In the genomic region with DNA sequence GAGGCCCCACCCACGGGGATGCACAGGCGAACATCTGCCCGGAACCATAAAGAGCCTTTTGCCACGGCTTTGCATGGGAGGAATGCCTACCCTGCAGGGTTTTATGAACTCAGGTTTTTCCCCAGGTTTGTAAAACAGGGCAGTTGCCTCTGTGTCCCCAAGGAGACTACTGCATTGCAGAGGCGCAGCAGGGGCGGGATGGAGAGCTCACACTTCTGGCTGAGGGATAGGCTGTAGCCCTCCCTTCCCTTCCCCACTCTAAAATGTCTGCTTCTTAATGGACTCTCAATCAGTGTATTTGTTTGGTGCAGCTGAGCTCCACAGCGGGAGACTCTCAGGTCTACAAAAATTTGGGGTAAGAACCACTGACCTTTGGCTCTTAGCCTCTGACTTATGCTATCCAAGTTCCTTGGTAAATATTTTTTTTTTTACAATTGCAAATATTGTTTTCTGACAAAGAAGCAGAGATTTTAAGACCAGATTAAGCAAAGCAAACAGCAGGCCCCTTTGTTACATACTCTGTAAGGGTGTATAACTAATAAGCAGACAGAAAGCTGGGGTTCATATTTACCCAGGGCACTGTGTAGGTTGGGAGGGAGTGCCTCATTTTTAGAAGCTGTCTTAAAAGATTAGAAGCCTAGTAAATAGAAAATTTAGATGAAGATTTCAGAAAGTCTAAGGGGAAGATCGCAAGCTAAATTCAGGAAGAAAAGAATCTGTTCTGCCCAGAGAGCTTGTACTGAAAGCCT, we compare ENCODE assay signal across 13 mouse cellular contexts.
DNase-seq lines count a peak whose midpoint lies in the region; ATAC-seq and TF ChIP-seq lines count a peak whose summit lies in the region.
"Had no signal": no experiment of that assay in that cellular context is flagged by ENCODE, and none has a peak within 500 bp of the region (broad histone marks: within the 10 kb centered on the region; RNA-seq: fewer than 3 reads in every experiment).

No protein-coding gene starts in this region.

- TF ChIP-seq CTCF in CH12.LX (conservative IDR thresholded peaks at IDR 0.05 in 1 of 2, IDR thresholded peaks at IDR 0.05 in 1 of 2; ENCODE audit: low read depth in 2 of 2, low read length in 2 of 2) = no peak

- DNase-seq in heart, adult 11 months = no peak
- peak; percentile 29 for DNase-seq in CH12.LX (ENCODE audit: extremely low read depth)
- no peak for DNase-seq in forebrain, embryonic 11.5 days (ENCODE audit: low spot score)
- no peak for DNase-seq in limb, embryonic 14.5 days (ENCODE audit: low spot score)
- no peak for DNase-seq in urinary bladder, postnatal 14 days (ENCODE audit: low spot score)
- no peak for DNase-seq in ovary, postnatal 14 days (ENCODE audit: low spot score)
- DNase-seq in heart, adult 18-20 months = no peak
- DNase-seq: adrenal gland, postnatal 10 days; cerebellum, postnatal 14 days; lung, postnatal 4 days had no signal

- peaks cover 13% of the 10 kb centered on the region for H3K4me1 ChIP-seq in heart, embryonic 12.5 days (replicated peaks)
- peaks cover 0 to 55% of the 10 kb centered on the region in 2 experiments; a peak in 3 of 4 replicates for H3K4me1 ChIP-seq in CH12.LX (ENCODE audit: control insufficient read depth in 1 of 2, insufficient read depth in 2 of 2)
- H3K4me1 ChIP-seq in forebrain, embryonic 11.5 days (replicated peaks; ENCODE audit: control insufficient read depth, insufficient read depth, low read length) = peaks cover 27% of the 10 kb centered on the region
- peaks cover 29% of the 10 kb centered on the region for H3K4me1 ChIP-seq in limb, embryonic 14.5 days (ENCODE audit: control insufficient read depth, insufficient read depth, low read length)

- 67% methylated on average over 8 of the region's 8 CpGs for WGBS in heart, embryonic 12.5 days
- 25% methylated on average over 8 of the region's 8 CpGs for WGBS in forebrain, embryonic 11.5 days
- 26% methylated on average over 8 of the region's 8 CpGs for WGBS in limb, embryonic 14.5 days

- TF ChIP-seq RAD21 in CH12.LX (IDR thresholded peaks at IDR 0.05; ENCODE audit: low read depth, low read length) = no peak

- H3K79me2 ChIP-seq in CH12.LX (replicated peaks; ENCODE audit: control insufficient read depth, extremely low read depth, insufficient read depth, poor library complexity, severe bottlenecking) = no peaks in the 10 kb centered on the region

- no peak overlapping the region for H3K4me3 ChIP-seq in heart, embryonic 12.5 days
- H3K4me3 ChIP-seq in CH12.LX (replicated peaks in 1 of 3; ENCODE audit: low read depth in 2 of 3, low read length in 2 of 3, poor library complexity in 1 of 3) = no peak overlapping the region
- H3K4me3 ChIP-seq in forebrain, embryonic 11.5 days (ENCODE audit: low read depth, low read length) = no peak overlapping the region
- no peak overlapping the region for H3K4me3 ChIP-seq in limb, embryonic 14.5 days (replicated peaks; ENCODE audit: low read length)
- H3K4me3 ChIP-seq: heart, embryonic 15.5 days had no signal

- H3K27ac ChIP-seq in heart, embryonic 12.5 days (ENCODE audit: poor library complexity, severe bottlenecking) = no peak overlapping the region
- H3K27ac ChIP-seq in CH12.LX (ENCODE audit: insufficient read depth, low read depth) = no peak overlapping the region
- peak overlapping the region; percentile 37; the same call in 1 of the 2 replicates for H3K27ac ChIP-seq in forebrain, embryonic 11.5 days (ENCODE audit: low read depth, low read length)
- 0 out of 2 replicates have a peak overlapping the region, but pooled peaks have one; percentile 10 for H3K27ac ChIP-seq in limb, embryonic 14.5 days (replicated peaks; ENCODE audit: low read depth, low read length)
- H3K27ac ChIP-seq: heart, embryonic 15.5 days; kidney, postnatal 0 days had no signal

- H3K9ac ChIP-seq in heart, embryonic 12.5 days = no peak overlapping the region
- H3K9ac ChIP-seq in CH12.LX (ENCODE audit: insufficient read depth, low read depth) = no peak overlapping the region
- H3K9ac ChIP-seq in forebrain, embryonic 11.5 days (ENCODE audit: low read length) = no peak overlapping the region
- H3K9ac ChIP-seq in limb, embryonic 14.5 days (ENCODE audit: low read depth, low read length, severe bottlenecking) = no peak overlapping the region
- H3K9ac ChIP-seq: heart, embryonic 15.5 days had no signal

- in situ Hi-C loops in CH12.LX (cut with MboI; ENCODE audit: low pct_ligation_motif_present, low pct_unique_long_range_greater_than_20kb, low sequenced_read_pairs) = no loop called here

- no peaks in the 10 kb centered on the region for H3K9me3 ChIP-seq in heart, embryonic 12.5 days (replicated peaks)
- H3K9me3 ChIP-seq in CH12.LX (replicated peaks; ENCODE audit: low read length) = no peaks in the 10 kb centered on the region
- H3K9me3 ChIP-seq in forebrain, embryonic 11.5 days (ENCODE audit: control insufficient read depth, low read length) = no peaks in the 10 kb centered on the region
- H3K9me3 ChIP-seq in limb, embryonic 14.5 days (ENCODE audit: control insufficient read depth, low read length) = no peaks in the 10 kb centered on the region
- H3K9me3 ChIP-seq: heart, embryonic 15.5 days had no signal

- no peak overlapping the region for H3K4me2 ChIP-seq in heart, embryonic 12.5 days
- no peak overlapping the region for H3K4me2 ChIP-seq in CH12.LX (ENCODE audit: insufficient read depth, low read depth, poor library complexity, severe bottlenecking)
- no peak overlapping the region for H3K4me2 ChIP-seq in forebrain, embryonic 11.5 days (ENCODE audit: low read depth, low read length, severe bottlenecking)
- no peak overlapping the region for H3K4me2 ChIP-seq in limb, embryonic 14.5 days (replicated peaks; ENCODE audit: low read depth, low read length, severe bottlenecking)
- H3K4me2 ChIP-seq: heart, embryonic 15.5 days had no signal

- 0 out of 2 replicates have a peak, but pooled peaks have one; percentile 6 for ATAC-seq in heart, embryonic 12.5 days (ENCODE audit: insufficient number of reproducible peaks, low FRiP score)
- ATAC-seq in forebrain, embryonic 11.5 days (replicated peaks; ENCODE audit: low FRiP score) = peak; percentile 44; the same call in 1 of the 2 replicates
- ATAC-seq in limb, embryonic 14.5 days (ENCODE audit: low FRiP score, low read depth) = no peak

- dilution Hi-C loops in CH12.LX (cut with MboI; ENCODE audit: extremely low pct_ligation_motif_present, extremely low pct_unique_long_range_greater_than_20kb, low sequenced_read_pairs) = no loop called here

- TF ChIP-seq POLR2A in CH12.LX (IDR thresholded peaks at IDR 0.05; ENCODE audit: low read depth, low read length) = no peak
- no peak for TF ChIP-seq POLR2A in limb, embryonic 14.5 days (IDR thresholded peaks at IDR 0.05; ENCODE audit: borderline replicate concordance, extremely low read depth, insufficient read depth, insufficient read length)

- H3K36me3 ChIP-seq in heart, embryonic 12.5 days = no peaks in the 10 kb centered on the region
- H3K36me3 ChIP-seq in CH12.LX (replicated peaks in 1 of 2; ENCODE audit: control insufficient read depth in 1 of 2, insufficient read depth in 1 of 2, low read length in 1 of 2) = no peaks in the 10 kb centered on the region
- no peaks in the 10 kb centered on the region for H3K36me3 ChIP-seq in forebrain, embryonic 11.5 days (ENCODE audit: control insufficient read depth, insufficient read depth, low read length)
- H3K36me3 ChIP-seq in limb, embryonic 14.5 days (ENCODE audit: control insufficient read depth, insufficient read depth, low read length) = no peaks in the 10 kb centered on the region
- H3K36me3 ChIP-seq: heart, embryonic 15.5 days had no signal

- no peaks in the 10 kb centered on the region for H3K27me3 ChIP-seq in heart, embryonic 12.5 days (replicated peaks)
- no peaks in the 10 kb centered on the region for H3K27me3 ChIP-seq in CH12.LX (replicated peaks)
- H3K27me3 ChIP-seq in forebrain, embryonic 11.5 days (ENCODE audit: control insufficient read depth, insufficient read depth, low read length) = no peaks in the 10 kb centered on the region
- H3K27me3 ChIP-seq in limb, embryonic 14.5 days (ENCODE audit: control insufficient read depth, insufficient read depth, low read length) = no peaks in the 10 kb centered on the region
- H3K27me3 ChIP-seq: heart, embryonic 15.5 days had no signal

- no peak for TF ChIP-seq EP300 in CH12.LX (IDR thresholded peaks at IDR 0.05; ENCODE audit: low read length)

TF ChIP-seq in CH12.LX, 34 proteins besides CTCF, POLR2A, EP300 and RAD21:
- TF ChIP-seq MEF2A (IDR thresholded peaks at IDR 0.05; ENCODE audit: borderline replicate concordance, low read depth, low read length) (no peak), E2F4 (IDR thresholded peaks at IDR 0.05; ENCODE audit: insufficient replicate concordance, low read depth, low read length) (no peak), UBTF (IDR thresholded peaks at IDR 0.05; ENCODE audit: low read depth, low read length) (no peak), POLR2AphosphoS2 (IDR thresholded peaks at IDR 0.05; ENCODE audit: low read depth, low read length) (no peak), IRF4 (IDR thresholded peaks at IDR 0.05; ENCODE audit: low read depth, low read length) (no peak), MAZ (IDR thresholded peaks at IDR 0.05; ENCODE audit: low read depth, low read length) (no peak)

Comparison
In these comparisons a context has a peak if more than half of its experiments do, and no peak if none do; other contexts are left out.
1. H3K27ac ChIP-seq: peak in forebrain, embryonic 11.5 days (single experiment) and limb, embryonic 14.5 days (single experiment); none in heart, embryonic 12.5 days (single experiment) and CH12.LX (single experiment).